Mouse (Mus musculus) E14TG2a.4 (cell line): ENCODE data around the gene Rab7.

ENCODE experiments used
- CTCF ChIP-seq: conservative IDR thresholded peaks from 2 replicates; pipeline ENCODE4 v1.5.1; 2014; ENCODE audit warnings: low read length
- NANOG ChIP-seq: IDR thresholded peaks from 2 replicates; pipeline ENCODE4 v1.6.1; 2014; ENCODE audit warnings: borderline replicate concordance, low read length, mixed read lengths
- POU5F1 ChIP-seq: IDR thresholded peaks from 2 replicates; pipeline ENCODE4 v1.6.1; 2014; ENCODE audit warnings: low read length, borderline replicate concordance

DNA sequence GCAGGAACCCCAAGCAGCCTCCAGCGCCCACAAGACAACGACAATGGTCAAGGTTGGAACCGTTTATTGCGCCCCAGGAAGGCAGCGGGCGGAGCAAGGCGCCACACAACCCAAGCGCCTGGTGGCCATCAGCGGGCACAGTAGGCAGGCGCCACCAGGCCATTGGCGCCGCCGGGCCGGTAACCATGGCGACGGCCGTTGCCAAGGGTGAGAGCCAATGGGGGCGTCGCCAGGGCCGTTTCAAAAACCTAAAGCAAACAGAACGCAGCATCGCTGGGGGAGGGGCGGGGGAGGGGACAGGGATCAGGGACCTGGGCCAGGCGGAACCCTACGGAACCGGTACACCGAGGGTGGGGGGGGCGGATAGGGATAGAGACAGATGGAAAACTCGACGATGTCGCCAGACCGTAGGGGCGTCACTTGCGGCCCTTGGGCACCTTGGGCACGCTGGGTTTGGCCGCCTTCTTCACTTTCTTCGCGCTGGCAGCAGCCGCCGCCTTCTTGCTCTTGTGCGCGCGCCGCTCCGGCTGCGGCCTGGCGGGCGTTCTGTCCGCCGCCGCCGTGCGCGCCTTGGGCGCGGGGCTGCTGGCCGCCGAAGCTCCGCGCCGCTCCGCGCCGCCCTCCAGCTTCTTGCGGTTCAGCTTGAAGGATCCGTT lies 64.6 kb downstream of the Rab7 start:
- TF ChIP-seq CTCF, result no peak
- no peak for TF ChIP-seq POU5F1
- TF ChIP-seq NANOG, result no peak
